In genomic region chr17:26794744-26795143, GRCm38 (mm10) we compare ENCODE assay signal across 10 mouse cellular contexts. TPM values are rescaled to one million over a fixed set of nuclear protein-coding genes. Genes with fewer than 3 reads are reported as not detected.
A peak's percentile ranks its signal among the peaks of the same experiment; 100 is the strongest.
DNase-seq lines count a peak whose midpoint lies in the region; ATAC-seq lines count a peak whose summit lies in the region.
"Had no signal": no experiment of that assay in that cellular context is flagged by ENCODE, and none has a peak within 500 bp of the region (broad histone marks: within the 10 kb centered on the region; RNA-seq: fewer than 3 reads in every experiment).

No protein-coding gene starts in this region.

- no peak overlapping the region for H3K9ac ChIP-seq in limb, embryonic 11.5 days (ENCODE audit: low read length)
- H3K9ac ChIP-seq in forebrain, embryonic 15.5 days (replicated peaks), result no peak overlapping the region
- H3K9ac ChIP-seq: heart, embryonic 15.5 days had no signal

- ATAC-seq in limb, embryonic 11.5 days (ENCODE audit: insufficient number of reproducible peaks, low FRiP score, low TSS enrichment, low read depth), result no peak
- ATAC-seq in forebrain, embryonic 15.5 days (replicated peaks), result no peak

- H3K27me3 ChIP-seq in limb, embryonic 11.5 days (ENCODE audit: control insufficient read depth, insufficient read depth, low read length), result no peaks in the 10 kb centered on the region
- no peaks in the 10 kb centered on the region for H3K27me3 ChIP-seq in forebrain, embryonic 15.5 days
- H3K27me3 ChIP-seq: heart, embryonic 15.5 days had no signal

- H3K4me2 ChIP-seq in limb, embryonic 11.5 days (ENCODE audit: low read depth, severe bottlenecking), result no peak overlapping the region
- H3K4me2 ChIP-seq in forebrain, embryonic 15.5 days (replicated peaks), result no peak overlapping the region
- H3K4me2 ChIP-seq: heart, embryonic 15.5 days had no signal

- DNase-seq in ovary, postnatal 10 days (ENCODE audit: low spot score), result peak; percentile 9
- no peak for DNase-seq in ovary, adult 18-20 months (ENCODE audit: low spot score)
- peak; percentile 27 for DNase-seq in T-cell, adult 2 months (ENCODE audit: low spot score)
- DNase-seq in embryo, embryonic 9.5 days (ENCODE audit: extremely low spot score), result peak; percentile 51
- peak; percentile 8 for DNase-seq in heart, postnatal 25 days (ENCODE audit: low spot score)
- peak; percentile 53 for DNase-seq in limb, embryonic 11.5 days (ENCODE audit: low spot score)
- peak; percentile 9 for DNase-seq in retina, adult 2 months (ENCODE audit: low read depth, low spot score)

- no peak overlapping the region for H3K4me3 ChIP-seq in limb, embryonic 11.5 days (ENCODE audit: low read depth, low read length)
- no peak overlapping the region for H3K4me3 ChIP-seq in forebrain, embryonic 15.5 days
- H3K4me3 ChIP-seq: heart, embryonic 15.5 days had no signal

- no peaks in the 10 kb centered on the region for H3K4me1 ChIP-seq in limb, embryonic 11.5 days (ENCODE audit: control insufficient read depth, insufficient read depth, low read length)
- no peaks in the 10 kb centered on the region for H3K4me1 ChIP-seq in forebrain, embryonic 15.5 days

- H3K9me3 ChIP-seq in limb, embryonic 11.5 days (ENCODE audit: control insufficient read depth, low read length), result no peaks in the 10 kb centered on the region
- H3K9me3 ChIP-seq in forebrain, embryonic 15.5 days, result no peaks in the 10 kb centered on the region
- H3K9me3 ChIP-seq: heart, embryonic 15.5 days had no signal

- 21% methylated on average over 3 of the region's 3 CpGs for WGBS in limb, embryonic 11.5 days
- WGBS in forebrain, embryonic 15.5 days, result 18% methylated on average over 3 of the region's 3 CpGs

- no peak overlapping the region for H3K27ac ChIP-seq in limb, embryonic 11.5 days (replicated peaks; ENCODE audit: low read depth, low read length)
- no peak overlapping the region for H3K27ac ChIP-seq in forebrain, embryonic 15.5 days (replicated peaks)
- H3K27ac ChIP-seq: heart, embryonic 15.5 days had no signal

- H3K36me3 ChIP-seq in limb, embryonic 11.5 days (ENCODE audit: control insufficient read depth, insufficient read depth, low read length), result peaks cover 9% of the 10 kb centered on the region; the same call in 1 of the 2 replicates
- peaks cover 39% of the 10 kb centered on the region for H3K36me3 ChIP-seq in forebrain, embryonic 15.5 days

- intact Hi-C loops in heart, postnatal 25 days (cut with DNase I), result loop anchor here (2.0 to 5.0 kb wide), 2 partner anchors 38 to 92 kb away; no protein-coding TSS in a partner anchor

RNA-seq across cellular contexts. Expression of gene Bnip1, which starts 13.9 kb away (rescaled TPM):
- 10 to 100 TPM; 26.3 to 28.3 TPM for total RNA-seq in heart, postnatal 25 days (2021)
- 51.2 and 51.5 TPM in 2 replicates for polyA plus RNA-seq in limb, embryonic 11.5 days (2014; fragmentation: Nextera tagmentation; extraction: Ambion mirVana)
- polyA plus RNA-seq in forebrain, embryonic 15.5 days (2015; fragmentation: Nextera tagmentation; extraction: Ambion mirVana), result 51.0 and 54.5 TPM in 2 replicates

RNA-seq across cellular contexts. Expression of gene Nkx2-5, which starts 50.1 kb away (rescaled TPM):
- 10 to 100 TPM; 79.5 to 91.8 TPM for total RNA-seq in heart, postnatal 25 days (2021)
- 0.16 TPM in 1 of 2 replicates, not detected in the other for polyA plus RNA-seq in limb, embryonic 11.5 days (2014; fragmentation: Nextera tagmentation; extraction: Ambion mirVana)
- 0.59 TPM in 1 of 2 replicates, not detected in the other for polyA plus RNA-seq in forebrain, embryonic 15.5 days (2015; fragmentation: Nextera tagmentation; extraction: Ambion mirVana)
- polyA plus RNA-seq: neural tube, embryonic 14.5 days had no signal
